Mouse (Mus musculus) G1E (cell line): ENCODE measurements around the gene Pitpnm3.

ENCODE experiments used
- CTCF ChIP-seq: IDR thresholded peaks from 2 replicates; pipeline ENCODE4 v1.5.1; 2012; ENCODE audit warnings: low read depth, low read length, inconsistent platforms, mixed read lengths
- TAL1 ChIP-seq: conservative IDR thresholded peaks from 2 replicates; pipeline ENCODE4 v1.6.1; 2012; ENCODE audit warnings: low read depth, low read length, inconsistent platforms, mixed read lengths

DNA sequence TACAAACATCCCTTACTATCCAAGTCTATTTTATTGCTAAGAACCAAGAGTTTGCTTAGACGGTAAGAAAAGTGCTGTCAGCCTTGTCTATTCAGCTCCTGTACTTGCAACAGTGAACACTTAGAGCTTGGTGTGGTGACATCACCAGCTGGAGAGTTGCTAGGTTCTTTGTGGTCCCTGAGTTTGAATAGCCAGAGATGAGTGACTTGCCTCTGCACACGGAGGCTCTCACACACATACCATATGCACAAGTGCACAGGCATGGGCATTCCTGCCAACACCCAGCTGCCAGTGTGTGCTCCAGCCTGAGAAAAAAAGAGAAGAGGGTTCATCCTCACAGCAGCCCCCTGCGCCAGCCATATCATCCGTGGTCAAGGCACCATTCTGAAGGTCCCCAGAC, 12.0 kb downstream of the Pitpnm3 start:
- no peak for TF ChIP-seq CTCF
- TF ChIP-seq TAL1 = no peak
